Mouse (Mus musculus) kidney, embryonic 16.5 days (tissue): Measurements from ENCODE around the gene Ip6k3. TPM values are rescaled to one million over a fixed set of nuclear protein-coding genes. Genes with fewer than 3 reads are reported as not detected.

Experiments used
- ATAC-seq: fragments of 200-750 bp; cut with Nextera tagmentation; 2 replicates; pipeline ENCODE4 v1.8.0; 2017; ENCODE audit warnings: moderate TSS enrichment; ENCODE audit not compliant: low FRiP score, low TSS enrichment
- H3K27ac ChIP-seq: fragments of 300-500 bp; sonication (generic); 2 replicates; pipeline ENCODE4 v1.5.1; 2014; ENCODE audit warnings: low read length
- H3K27me3 ChIP-seq: fragments of 300-500 bp; sonication (generic); 2 replicates; pipeline ENCODE4 v1.6.1; 2014; ENCODE audit warnings: low read length, control low read depth, mixed read lengths; ENCODE audit not compliant: insufficient read depth
- H3K36me3 ChIP-seq: fragments of 300-500 bp; sonication (generic); 2 replicates; pipeline ENCODE4 v1.6.1; 2014; ENCODE audit warnings: low read length, control low read depth, mixed read lengths; ENCODE audit not compliant: insufficient read depth
- H3K4me1 ChIP-seq: fragments of 300-500 bp; sonication (generic); 2 replicates; pipeline ENCODE4 v1.6.1; 2014; ENCODE audit warnings: low read length, control low read depth, mixed read lengths; ENCODE audit not compliant: insufficient read depth
- H3K4me2 ChIP-seq: fragments of 300-500 bp; sonication (generic); replicated peaks from 2 replicates; pipeline ENCODE4 v1.6.1; 2014; ENCODE audit warnings: low read depth, low read length
- H3K4me3 ChIP-seq: fragments of 300-500 bp; sonication (generic); 2 replicates; pipeline ENCODE4 v1.5.1; 2014; ENCODE audit warnings: mild to moderate bottlenecking, low read length
- H3K9ac ChIP-seq: fragments of 300-500 bp; sonication (generic); replicated peaks from 2 replicates; pipeline ENCODE4 v1.6.1; 2014; ENCODE audit warnings: low read length
- H3K9me3 ChIP-seq: fragments of 300-500 bp; sonication (generic); 2 replicates; pipeline ENCODE4 v1.6.1; 2016; ENCODE audit warnings: low read length, control low read depth
- WGBS: fragments of 180-500 bp; shearing (Covaris S2); extraction: QIAGEN DNeasy Blood & Tissue Kit; methylation state at CpG from one replicate; pipeline ENCODE4 v1.1.7; 2014; 5-methylcytosine and 5-hydroxymethylcytosine counted together
- polyA plus RNA-seq: library from polyadenylated mRNA; unstranded; fragments of >200 nt; fragmentation: Nextera tagmentation; extraction: Ambion mirVana; gene quantifications from 2 replicates; pipeline ENCODE4 v1.2.1, GENCODE M21; 2015

Gene Ip6k3
- polyA plus RNA-seq, 1 experiment from 2014 or later: 0.15 TPM

DNA sequence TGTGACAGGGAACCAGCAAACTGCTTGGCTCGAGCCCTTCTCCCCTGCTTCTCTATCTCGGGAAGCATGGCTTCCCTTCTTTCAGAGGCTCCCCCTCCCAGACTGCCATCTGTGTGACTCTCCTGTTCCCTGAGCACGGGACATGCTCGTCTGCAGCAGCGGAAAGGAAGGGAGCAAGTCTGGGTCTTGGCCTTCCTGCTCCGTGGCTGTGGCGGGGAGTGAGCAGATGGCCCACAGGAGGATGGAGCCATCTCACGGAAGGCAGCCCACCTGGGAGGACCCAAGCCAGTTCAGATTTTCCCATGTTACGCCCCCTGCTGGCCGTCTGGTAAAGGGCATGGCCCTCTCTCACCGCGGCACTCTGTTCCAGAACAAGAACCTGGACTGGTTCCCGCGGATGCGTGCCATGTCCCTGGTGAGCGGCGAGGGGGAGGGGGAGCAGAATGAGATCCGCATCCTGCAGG, 47.0 kb downstream of the Ip6k3 start:
- 13% methylated on average over 18 of the region's 18 CpGs for WGBS
- Histone ChIP-seq H3K27ac (no peak overlapping the region), H3K27me3 (no peaks in the 10 kb centered on the region), H3K36me3 (peaks cover 54% of the 10 kb centered on the region), H3K4me3 (no peak overlapping the region), H3K9me3 (no peaks in the 10 kb centered on the region), H3K9ac (no peak overlapping the region), H3K4me2 (no peak overlapping the region), H3K4me1 (peaks cover 12% of the 10 kb centered on the region)
- ATAC-seq: no peak

DNA sequence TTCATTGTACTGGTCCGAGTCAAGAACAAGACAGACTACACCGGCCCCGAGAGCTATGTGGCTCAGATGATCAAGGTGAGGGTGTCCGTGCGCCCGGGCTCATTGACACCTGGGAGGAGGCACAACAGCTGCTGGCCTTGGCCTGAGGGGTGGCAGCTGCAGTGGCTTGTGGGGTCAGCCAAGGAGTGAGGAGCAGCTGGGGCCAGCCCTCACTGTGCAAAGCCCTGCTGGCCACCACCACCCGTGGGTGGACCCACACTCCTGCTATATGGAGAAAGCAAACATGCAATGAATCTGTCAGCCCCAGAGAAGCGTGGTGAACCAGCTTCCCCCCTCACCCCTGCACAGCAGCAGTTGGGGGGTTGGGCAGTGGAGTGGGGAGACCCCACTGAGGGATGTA, 47.6 kb downstream of the Ip6k3 start:
- H3K4me2 ChIP-seq: no peak overlapping the region
- H3K36me3 ChIP-seq: peaks cover 52% of the 10 kb centered on the region
- H3K27ac ChIP-seq: no peak overlapping the region
- no peak overlapping the region for H3K4me3 ChIP-seq
- peaks cover 12% of the 10 kb centered on the region for H3K4me1 ChIP-seq
- H3K9ac ChIP-seq: no peak overlapping the region
- WGBS: 62% methylated on average over 8 of the region's 8 CpGs
- no peak for ATAC-seq
- H3K9me3 ChIP-seq: no peaks in the 10 kb centered on the region
- no peaks in the 10 kb centered on the region for H3K27me3 ChIP-seq

DNA sequence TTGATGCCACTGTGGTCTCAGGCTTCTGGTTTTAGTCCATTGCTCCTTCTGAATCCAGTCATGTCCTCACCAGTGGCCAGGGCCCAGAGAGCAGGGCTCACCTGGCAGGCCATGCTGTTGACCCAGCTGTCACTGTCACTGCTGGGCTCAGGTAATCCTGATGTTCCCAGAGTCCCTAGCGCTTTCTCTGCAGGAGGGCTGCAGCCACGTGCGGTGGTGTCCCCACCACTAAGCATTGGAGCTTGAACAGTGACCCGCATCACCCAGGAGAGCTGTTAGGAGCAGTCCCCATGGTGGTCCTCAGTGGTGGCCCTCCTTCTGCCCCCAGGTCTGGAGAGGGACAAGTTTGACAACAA, 48.1 kb downstream of the Ip6k3 start:
- H3K27ac ChIP-seq: no peak overlapping the region
- no peak overlapping the region for H3K4me2 ChIP-seq
- peaks cover 52% of the 10 kb centered on the region for H3K36me3 ChIP-seq
- H3K9me3 ChIP-seq: no peaks in the 10 kb centered on the region
- peaks cover 12% of the 10 kb centered on the region for H3K4me1 ChIP-seq
- no peak overlapping the region for H3K4me3 ChIP-seq
- ATAC-seq: no peak
- H3K9ac ChIP-seq: no peak overlapping the region
- H3K27me3 ChIP-seq: no peaks in the 10 kb centered on the region
- 78% methylated on average over 4 of the region's 4 CpGs for WGBS

DNA sequence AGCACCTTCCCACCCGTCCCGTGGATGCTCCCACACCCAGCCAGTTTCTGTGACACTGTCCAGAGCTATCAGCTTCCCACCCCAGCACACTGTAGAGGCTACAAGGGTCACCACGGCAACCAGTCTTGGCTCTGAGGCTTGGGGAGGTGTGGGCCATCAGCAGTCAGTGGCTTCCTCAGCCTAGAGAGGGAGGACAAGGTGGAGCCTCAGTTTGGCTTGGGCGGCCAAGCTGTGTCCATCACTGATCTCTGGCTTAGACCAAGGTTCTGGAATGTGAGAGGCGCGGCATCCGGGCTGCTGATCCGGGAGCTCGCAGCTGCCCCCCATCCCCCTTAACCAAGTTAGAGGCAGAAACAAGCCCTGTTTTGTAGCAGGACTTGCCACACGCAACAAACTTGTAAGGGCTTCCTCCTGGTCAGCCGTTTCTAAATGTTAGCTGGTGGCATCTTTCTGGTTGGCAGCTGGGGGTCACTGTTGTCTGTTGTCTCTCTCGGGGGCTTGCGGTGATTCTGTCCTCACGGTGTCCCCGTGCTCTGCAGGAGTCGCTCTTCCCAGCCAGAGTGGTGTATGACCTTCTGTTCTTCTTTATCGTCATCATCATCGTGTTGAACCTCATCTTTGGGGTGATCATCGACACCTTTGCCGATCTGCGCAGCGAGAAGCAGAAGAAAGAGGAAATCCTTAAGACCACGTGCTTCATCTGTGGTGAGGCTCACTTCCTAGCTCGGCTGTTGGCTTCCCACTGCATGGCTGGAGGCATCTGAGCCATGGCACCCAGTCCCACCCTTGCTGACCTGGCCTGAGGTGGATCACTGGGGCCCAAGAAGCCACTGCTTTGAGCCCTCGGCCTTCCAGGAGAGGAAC, 48.7 kb downstream of the Ip6k3 start:
- H3K36me3 ChIP-seq: peaks cover 51% of the 10 kb centered on the region

DNA sequence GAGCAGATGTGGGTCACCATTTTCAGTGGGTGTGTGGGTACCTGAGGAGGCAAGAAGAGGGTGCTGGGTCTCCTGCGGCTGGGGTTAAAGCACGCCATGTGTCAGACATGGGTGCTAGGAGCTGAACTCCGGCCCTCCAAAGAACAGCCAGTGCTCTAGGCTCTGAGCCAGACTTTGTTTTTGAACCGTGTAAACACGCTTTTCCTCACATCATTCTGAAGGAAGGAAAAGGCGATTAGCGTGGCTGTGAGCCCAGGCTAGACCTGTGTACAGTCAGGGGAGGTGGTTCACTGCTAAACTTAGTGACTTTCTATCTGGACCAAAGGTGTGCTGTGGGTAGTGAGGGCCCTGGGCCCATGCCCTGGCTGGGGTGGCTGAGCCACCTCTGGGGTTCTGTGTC, 57.5 kb downstream of the Ip6k3 start:
- no peak for ATAC-seq

More for the DNA sequence above, 48.7 kb downstream of the Ip6k3 start:
- no peak for ATAC-seq
- Histone ChIP-seq H3K4me1 (peaks cover 12% of the 10 kb centered on the region), H3K27me3 (no peaks in the 10 kb centered on the region), H3K4me3 (no peak overlapping the region), H3K27ac (no peak overlapping the region), H3K4me2 (no peak overlapping the region), H3K9me3 (no peaks in the 10 kb centered on the region), H3K9ac (no peak overlapping the region)
- WGBS: 80% methylated on average over 25 of the region's 25 CpGs

DNA sequence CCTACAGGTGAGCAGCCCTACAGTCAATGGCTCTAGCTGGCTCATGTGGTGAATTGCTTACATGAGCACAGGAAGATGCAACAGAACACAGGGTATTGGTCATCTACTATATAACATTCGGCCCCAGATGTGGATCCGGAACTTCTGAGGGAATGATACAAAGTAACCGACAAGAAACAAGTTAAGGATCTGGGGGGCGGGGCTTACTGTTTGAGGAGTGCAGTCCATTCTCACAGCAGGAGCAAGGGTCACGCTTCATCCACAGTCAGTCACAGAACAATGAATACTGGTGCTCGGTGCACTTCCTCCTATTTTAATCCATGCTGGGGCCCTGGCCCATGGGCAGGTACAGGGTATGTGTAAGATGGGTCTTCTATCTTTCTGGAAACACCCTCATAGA, 59.7 kb downstream of the Ip6k3 start:
- Histone ChIP-seq H3K9me3 (no peaks in the 10 kb centered on the region), H3K36me3 (peaks cover 24% of the 10 kb centered on the region; the same call in 1 of the 2 replicates), H3K4me3 (no peak overlapping the region), H3K9ac (no peak overlapping the region), H3K4me1 (no peaks in the 10 kb centered on the region), H3K27ac (no peak overlapping the region), H3K4me2 (no peak overlapping the region), H3K27me3 (no peaks in the 10 kb centered on the region)
- 76% methylated on average over 6 of the region's 6 CpGs for whole genome bisulfite sequencing
- ATAC-seq: no peak

More for the DNA sequence above, 57.5 kb downstream of the Ip6k3 start:
- Histone ChIP-seq H3K27ac (no peak overlapping the region), H3K27me3 (no peaks in the 10 kb centered on the region), H3K4me1 (no peaks in the 10 kb centered on the region), H3K36me3 (peaks cover 30% of the 10 kb centered on the region; the same call in 1 of the 2 replicates), H3K9ac (no peak overlapping the region), H3K4me3 (no peak overlapping the region), H3K4me2 (no peak overlapping the region), H3K9me3 (no peaks in the 10 kb centered on the region)
- 90% methylated on average over 7 of the region's 7 CpGs for WGBS

DNA sequence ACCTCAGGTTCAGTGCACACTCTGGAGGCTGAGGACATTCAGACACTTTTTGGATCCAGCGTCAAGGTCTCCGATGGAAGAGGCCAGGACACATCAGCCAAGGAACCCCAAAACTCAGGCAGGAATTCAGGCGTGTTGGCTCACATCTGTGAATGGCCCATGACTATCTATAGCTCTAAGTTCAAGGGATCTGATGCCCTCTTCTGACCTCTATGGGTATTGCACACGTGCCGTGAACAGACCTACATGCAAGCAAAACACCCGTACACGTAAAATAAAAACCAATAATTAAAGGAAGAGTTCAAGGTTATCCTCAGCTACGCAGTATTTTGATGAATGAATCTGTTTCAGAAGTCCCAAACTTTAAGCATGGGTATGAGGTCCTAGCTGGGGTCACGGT, 60.9 kb downstream of the Ip6k3 start:
- H3K4me2 ChIP-seq: no peak overlapping the region
- H3K4me1 ChIP-seq: no peaks in the 10 kb centered on the region
- no peaks in the 10 kb centered on the region for H3K9me3 ChIP-seq
- H3K27ac ChIP-seq: no peak overlapping the region
- H3K9ac ChIP-seq: no peak overlapping the region
- ATAC-seq: no peak
- H3K27me3 ChIP-seq: no peaks in the 10 kb centered on the region
- no peak overlapping the region for H3K4me3 ChIP-seq
- WGBS: 85% methylated on average over 9 of the region's 9 CpGs
- H3K36me3 ChIP-seq: peaks cover 23% of the 10 kb centered on the region; the same call in 1 of the 2 replicates

DNA sequence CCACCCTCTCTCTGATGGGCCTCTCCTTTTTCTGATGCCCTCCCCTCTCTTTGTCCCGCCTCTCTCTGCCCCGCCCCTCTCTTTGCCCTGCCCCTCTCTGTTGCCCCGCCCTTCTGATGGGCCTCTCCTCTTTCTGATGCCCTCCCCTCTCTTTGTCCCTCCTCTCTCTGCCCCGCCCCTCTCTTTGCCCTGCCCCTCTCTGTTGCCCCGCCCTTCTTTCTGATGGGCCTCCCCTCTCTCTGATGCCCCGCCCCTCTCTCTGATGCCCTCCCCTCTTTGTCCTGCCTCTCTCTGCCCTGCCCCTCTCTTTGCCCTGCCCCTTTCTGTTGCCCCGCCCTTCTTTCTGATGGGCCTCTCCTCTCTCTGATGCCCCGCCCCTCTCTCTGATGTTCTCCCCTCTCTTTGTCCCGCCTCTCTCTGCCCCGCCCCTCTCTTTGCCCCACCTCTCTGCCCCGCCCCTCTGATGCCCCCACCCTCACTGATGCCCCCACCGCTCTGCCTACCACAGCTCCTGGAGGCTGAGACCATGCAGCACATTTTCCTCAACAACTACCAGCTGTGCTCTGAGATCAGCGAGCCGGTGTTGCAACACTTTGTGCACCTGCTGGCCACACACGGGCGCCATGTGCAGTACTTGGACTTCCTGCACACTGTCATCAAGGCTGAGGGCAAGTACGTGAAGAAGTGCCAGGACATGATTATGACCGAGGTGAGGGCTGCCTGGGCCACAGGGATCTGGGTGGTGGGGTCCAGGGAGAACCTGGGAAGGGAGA, 61.7 kb downstream of the Ip6k3 start:
- WGBS: 73% methylated on average over 14 of the region's 18 CpGs
- ATAC-seq: no peak

DNA sequence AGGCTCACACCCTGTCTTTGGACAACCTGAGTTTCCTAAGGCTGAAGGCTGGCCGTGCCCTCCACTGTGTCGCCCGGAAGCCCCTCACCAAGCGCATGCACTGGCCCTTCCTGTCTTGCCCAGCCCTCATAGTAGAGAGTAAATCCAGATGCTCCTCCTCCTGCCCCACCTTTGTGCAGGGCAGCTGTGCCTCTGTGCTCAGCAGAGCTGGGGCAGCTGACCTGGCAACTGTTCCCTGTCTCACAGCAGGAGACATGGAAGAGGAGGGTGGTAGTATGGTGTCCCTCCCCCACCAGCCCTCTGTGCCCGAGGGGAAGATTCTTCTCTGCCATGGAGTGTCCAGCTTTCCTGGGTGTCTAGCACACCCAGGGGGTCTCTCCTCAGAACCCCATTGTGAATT, 65.9 kb downstream of the Ip6k3 start:
- Histone ChIP-seq H3K27me3 (no peaks in the 10 kb centered on the region), H3K4me1 (0 out of 2 replicates have a peak, but pooled peaks cover 3% of the 10 kb centered on the region), H3K36me3 (0 out of 2 replicates have a peak, but pooled peaks cover 6% of the 10 kb centered on the region), H3K27ac (no peak overlapping the region), H3K4me2 (no peak overlapping the region), H3K9ac (no peak overlapping the region), H3K4me3 (no peak overlapping the region), H3K9me3 (no peaks in the 10 kb centered on the region)
- WGBS: 67% methylated on average over 5 of the region's 5 CpGs
- no peak for ATAC-seq

More for the DNA sequence above, 61.7 kb downstream of the Ip6k3 start:
- no peaks in the 10 kb centered on the region for H3K27me3 ChIP-seq
- H3K9ac ChIP-seq: no peak overlapping the region
- no peak overlapping the region for H3K4me2 ChIP-seq
- no peak overlapping the region for H3K27ac ChIP-seq
- no peaks in the 10 kb centered on the region for H3K4me1 ChIP-seq
- H3K36me3 ChIP-seq: peaks cover 17% of the 10 kb centered on the region; the same call in 1 of the 2 replicates
- H3K9me3 ChIP-seq: no peaks in the 10 kb centered on the region
- no peak overlapping the region for H3K4me3 ChIP-seq
